Mouse (Mus musculus) C2C12 (cell line): ENCODE results near the gene Dapp1.

Experiments used
- CEBPB ChIP-seq: IDR thresholded peaks from one replicate; pipeline ENCODE4 v1.6.1; 2011; ENCODE audit warnings: low read depth, mild to moderate bottlenecking, control low read depth, moderate library complexity
- CTCF ChIP-seq: IDR thresholded peaks from one replicate; pipeline ENCODE4 v1.5.1; 2011; ENCODE audit not compliant: control insufficient read depth, insufficient read depth, insufficient read length
- FOSL1 ChIP-seq: IDR thresholded peaks from one replicate; pipeline ENCODE4 v1.8.0; 2011; ENCODE audit warnings: mild to moderate bottlenecking, low read length; ENCODE audit not compliant: poor library complexity, insufficient read depth, severe bottlenecking
- MAX ChIP-seq: IDR thresholded peaks from one replicate; pipeline ENCODE4 v1.6.1; 2011; ENCODE audit warnings: mild to moderate bottlenecking, control low read depth
- MYOD1 ChIP-seq: IDR thresholded peaks from one replicate; pipeline ENCODE4 v1.6.1; 2011; ENCODE audit warnings: low read depth; ENCODE audit not compliant: control insufficient read depth, insufficient read length
- MYOG ChIP-seq: IDR thresholded peaks from one replicate; pipeline ENCODE4 v1.6.1; 2011; ENCODE audit not compliant: control insufficient read depth, insufficient read length; ENCODE audit errors: extremely low read depth
- USF1 ChIP-seq: IDR thresholded peaks from one replicate; pipeline ENCODE4 v1.6.1; 2011; ENCODE audit warnings: low read depth, mild to moderate bottlenecking, control low read depth, moderate library complexity

DNA sequence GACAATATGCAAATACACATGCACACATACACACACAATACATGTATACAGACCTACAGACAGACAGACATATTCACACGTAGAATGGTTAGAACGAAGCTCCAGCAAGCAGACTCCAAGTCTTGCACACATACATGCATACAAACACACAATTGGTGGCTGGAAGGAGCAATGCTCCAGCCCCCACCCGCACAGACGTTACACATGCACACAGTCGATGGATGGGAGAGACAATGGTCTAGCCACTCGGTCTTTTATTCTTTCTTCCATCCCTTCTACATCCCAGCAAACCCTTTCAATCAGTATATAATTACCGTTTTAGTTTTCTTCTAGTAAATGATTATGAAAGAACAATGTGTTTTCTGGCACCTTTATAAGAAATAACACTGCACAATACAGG, 14.1 kb upstream of the Dapp1 start:
- TF ChIP-seq CTCF (no peak), USF1 (no peak), MAX (no peak), MYOD1 (no peak), MYOG (no peak), CEBPB (no peak), FOSL1 (no peak)
